Mouse (Mus musculus): ENCODE data around the gene Slamf9.

- TF ChIP-seq CTCF (IDR thresholded peaks at IDR 0.05; ENCODE audit: extremely low read depth, insufficient read depth, insufficient read length, insufficient replicate concordance), result no peak
- no peak for TF ChIP-seq POLR2A (IDR thresholded peaks at IDR 0.05; ENCODE audit: low read depth, low read length)
Observed at GRCm38 (mm10) chr1:172501371-172502144, 26.4 kb downstream of the Slamf9 start.

Data from spleen, adult 2 months (tissue).